Mouse (Mus musculus) kidney, adult 9 months (tissue): ENCODE data around the gene Cntn2.
A peak's percentile ranks its signal among the peaks of the same experiment; 100 is the strongest.

Experiments used
- DNase-seq: peaks from one replicate; pipeline ENCODE4 v3.0.0; 2022

Cntn2 gene

GRCm38 (mm10) chr1:132557901-132558631 lies 15.0 kb upstream of the Cntn2 start:
- DNase-seq: peak; percentile 47

GRCm38 (mm10) chr1:132543789-132544188 lies 733 bp upstream of the Cntn2 start:
- DNase-seq: no peak

GRCm38 (mm10) chr1:132541824-132542599 lies 1.0 kb downstream of the Cntn2 start:
- no peak for DNase-seq

- DNase-seq: no peak
Observed at GRCm38 (mm10) chr1:132541171-132541823, 1.8 kb downstream of the Cntn2 start.

- no peak for DNase-seq
Observed at GRCm38 (mm10) chr1:132540701-132541100, 2.4 kb downstream of the Cntn2 start.

- DNase-seq: no peak
Observed at GRCm38 (mm10) chr1:132537736-132538135, 5.3 kb downstream of the Cntn2 start.

GRCm38 (mm10) chr1:132536416-132536815 lies 6.6 kb downstream of the Cntn2 start:
- DNase-seq: no peak

GRCm38 (mm10) chr1:132535541-132535940 lies 7.5 kb downstream of the Cntn2 start:
- DNase-seq: no peak

GRCm38 (mm10) chr1:132533840-132534239 lies 9.2 kb downstream of the Cntn2 start:
- DNase-seq: no peak

GRCm38 (mm10) chr1:132532521-132532920 lies 10.5 kb downstream of the Cntn2 start:
- DNase-seq: no peak

GRCm38 (mm10) chr1:132530631-132531191 lies 12.3 kb downstream of the Cntn2 start:
- no peak for DNase-seq

- no peak for DNase-seq
Observed at GRCm38 (mm10) chr1:132528647-132529334, 14.3 kb downstream of the Cntn2 start.

GRCm38 (mm10) chr1:132528071-132528470 lies 15.0 kb downstream of the Cntn2 start:
- no peak for DNase-seq

- DNase-seq: peak; percentile 69
Observed at GRCm38 (mm10) chr1:132525832-132526231, 17.2 kb downstream of the Cntn2 start.

- peak; percentile 35 for DNase-seq
Observed at GRCm38 (mm10) chr1:132523920-132524319, 19.1 kb downstream of the Cntn2 start.

- DNase-seq: no peak
Observed at GRCm38 (mm10) chr1:132523048-132523447, 20.0 kb downstream of the Cntn2 start.

GRCm38 (mm10) chr1:132520764-132521163 lies 22.3 kb downstream of the Cntn2 start:
- DNase-seq: peak; percentile 66

- peak; percentile 43 for DNase-seq
Observed at GRCm38 (mm10) chr1:132519734-132520133, 23.3 kb downstream of the Cntn2 start.

- no peak for DNase-seq
Observed at GRCm38 (mm10) chr1:132518621-132519020, 24.4 kb downstream of the Cntn2 start.

- DNase-seq: no peak
Observed at GRCm38 (mm10) chr1:132516776-132517175, 26.3 kb downstream of the Cntn2 start.

- DNase-seq: no peak
Observed at GRCm38 (mm10) chr1:132515339-132515738, 27.7 kb downstream of the Cntn2 start.

- DNase-seq: no peak
Observed at GRCm38 (mm10) chr1:132512106-132512505, 30.9 kb downstream of the Cntn2 start.

GRCm38 (mm10) chr1:132511521-132511920 lies 31.5 kb downstream of the Cntn2 start:
- DNase-seq: no peak
